Mouse (Mus musculus) forebrain, embryonic 14.5 days (tissue): ENCODE measurements around the gene Itpa. TPM values are rescaled to one million over a fixed set of nuclear protein-coding genes. Genes with fewer than 3 reads are reported as not detected.

Source experiments
- ATAC-seq: fragments of 200-750 bp; cut with Nextera tagmentation; 2 replicates; pipeline ENCODE4 v1.8.0; 2017; ENCODE audit warnings: mild to moderate bottlenecking, moderate library complexity
- DNase-seq: peaks from one replicate; pipeline ENCODE4 v3.0.0-alpha.2; 2015; ENCODE audit warnings: low spot score
- H3K27ac ChIP-seq: fragments of 300-500 bp; sonication (generic); 2 replicates; pipeline ENCODE4 v1.5.1; 2014; ENCODE audit warnings: low read depth, mild to moderate bottlenecking, control low read depth, low read length, moderate library complexity
- H3K27me3 ChIP-seq: fragments of 300-500 bp; sonication (generic); replicated peaks from 2 replicates; pipeline ENCODE4 v1.6.1; 2014; ENCODE audit warnings: low read length, control low read depth, mixed read lengths; ENCODE audit not compliant: control insufficient read depth, insufficient read depth
- H3K36me3 ChIP-seq: fragments of 300-500 bp; sonication (generic); 2 replicates; pipeline ENCODE4 v1.6.1; 2014; ENCODE audit warnings: low read length, control low read depth; ENCODE audit not compliant: control insufficient read depth, insufficient read depth
- H3K4me1 ChIP-seq: fragments of 300-500 bp; sonication (generic); 2 replicates; pipeline ENCODE4 v1.6.1; 2014; ENCODE audit warnings: antibody characterized with exemption, low read length, control low read depth; ENCODE audit not compliant: control insufficient read depth, insufficient read depth
- H3K4me2 ChIP-seq: fragments of 300-500 bp; sonication (generic); 2 replicates; pipeline ENCODE4 v1.6.1; 2014; ENCODE audit warnings: mild to moderate bottlenecking, control low read depth, low read length
- H3K4me3 ChIP-seq: fragments of 300-500 bp; sonication (generic); 2 replicates; pipeline ENCODE4 v1.5.1; 2014; ENCODE audit warnings: low read depth, low read length, control low read depth
- H3K9ac ChIP-seq: fragments of 300-500 bp; sonication (generic); 2 replicates; pipeline ENCODE4 v1.6.1; 2014; ENCODE audit warnings: mild to moderate bottlenecking, low read length, control low read depth, moderate library complexity
- H3K9me3 ChIP-seq: fragments of 300-500 bp; sonication (generic); replicated peaks from 2 replicates; pipeline ENCODE4 v1.6.1; 2016; ENCODE audit warnings: low read length, control low read depth, mixed read lengths; ENCODE audit not compliant: control insufficient read depth
- WGBS: fragments of 180-500 bp; shearing (Covaris S2); extraction: QIAGEN DNeasy Blood & Tissue Kit; methylation state at CpG from one replicate; pipeline ENCODE4 v1.1.7; 2014; 5-methylcytosine and 5-hydroxymethylcytosine counted together
- polyA plus RNA-seq: library from polyadenylated mRNA; unstranded; fragments of >200 nt; fragmentation: Nextera tagmentation; extraction: Ambion mirVana; gene quantifications from 2 replicates; pipeline ENCODE4 v1.2.1, GENCODE M21; 2014

Itpa gene
- 125 and 131 TPM in 2 replicates for polyA plus RNA-seq

DNA sequence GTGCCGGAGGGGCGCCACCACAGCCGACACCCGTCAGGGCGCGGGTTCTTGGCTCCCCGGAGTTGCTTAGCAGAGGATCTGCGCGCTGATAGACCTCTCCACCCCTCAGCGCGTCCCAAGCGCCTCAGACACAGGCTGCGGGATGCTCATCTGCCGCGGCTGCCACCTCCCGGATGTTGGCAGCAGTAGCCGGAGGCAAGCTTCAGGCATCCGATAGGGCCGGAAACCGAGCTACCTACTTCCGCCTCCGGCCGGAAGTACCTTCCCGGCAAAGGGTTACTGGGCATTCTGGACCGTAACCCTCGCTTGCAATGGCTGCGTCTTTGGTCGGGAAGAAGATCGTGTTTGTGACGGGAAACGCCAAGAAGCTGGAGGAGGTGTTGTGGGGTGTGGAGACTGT lies at the start of gene Itpa:
TSS of gene Itpa (plus strand) at position 52 of the 400 bp plus-strand sequence.
- H3K27ac ChIP-seq, result peak within 1 kb of the TSS; percentile 90
- peaks cover 14% of the 10 kb centered on the region for H3K36me3 ChIP-seq
- WGBS, result under 1% methylated on average over 31 of the region's 31 CpGs
- peaks cover 16% of the 10 kb centered on the region for H3K4me1 ChIP-seq
- H3K27me3 ChIP-seq, result no peaks in the 10 kb centered on the region
- H3K4me2 ChIP-seq, result peak within 1 kb of the TSS; percentile 75
- no peaks in the 10 kb centered on the region for H3K9me3 ChIP-seq
- H3K4me3 ChIP-seq, result peak within 1 kb of the TSS; percentile 69
- DNase-seq, result peak; percentile 96
- H3K9ac ChIP-seq, result peak within 1 kb of the TSS; percentile 74
- ATAC-seq, result peak; percentile 68

GRCm38 (mm10) chr2:130618972-130619371 lies 48.4 kb upstream of the Itpa start:
- Histone ChIP-seq H3K4me2 (no peak overlapping the region), H3K36me3 (peaks cover 39% of the 10 kb centered on the region)
- 74% methylated on average over 7 of the region's 7 CpGs for WGBS

DNA sequence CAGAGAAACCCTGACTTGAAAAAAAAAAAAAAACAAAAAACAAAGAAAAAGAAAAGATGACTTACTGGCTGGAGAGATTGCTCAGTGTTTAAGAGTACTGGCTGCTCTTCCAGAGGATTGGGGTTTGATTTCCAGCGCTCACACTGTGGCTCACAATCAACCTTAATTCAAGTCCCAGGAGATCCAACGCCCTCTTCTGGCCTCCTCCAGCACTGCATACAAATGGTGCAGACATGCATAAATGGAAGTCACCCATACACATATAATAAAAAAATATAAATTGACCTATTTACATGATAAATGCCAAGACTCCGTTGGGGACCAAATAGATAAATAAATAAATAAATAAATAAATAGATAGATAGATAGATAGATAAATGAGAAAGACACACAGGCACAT lies 39.0 kb upstream of the Itpa start:
- no peak for DNase-seq
- WGBS, result 64% methylated on average over 3 of the region's 3 CpGs
- Histone ChIP-seq H3K9me3 (no peaks in the 10 kb centered on the region), H3K27ac (no peak overlapping the region), H3K4me3 (peak overlapping the region; percentile 100; the same call in 1 of the 2 replicates), H3K9ac (no peak overlapping the region), H3K36me3 (peaks cover 16% of the 10 kb centered on the region), H3K4me2 (peak overlapping the region; percentile 70), H3K27me3 (no peaks in the 10 kb centered on the region), H3K4me1 (peaks cover 5% of the 10 kb centered on the region)
- no peak for ATAC-seq

More at GRCm38 (mm10) chr2:130618972-130619371, 48.4 kb upstream of the Itpa start:
- no peak for DNase-seq
- no peak for ATAC-seq
- Histone ChIP-seq H3K4me1 (no peaks in the 10 kb centered on the region), H3K27ac (no peak overlapping the region), H3K4me3 (no peak overlapping the region), H3K9ac (no peak overlapping the region), H3K27me3 (no peaks in the 10 kb centered on the region), H3K9me3 (no peaks in the 10 kb centered on the region)

GRCm38 (mm10) chr2:130629080-130629838 lies 38.2 kb upstream of the Itpa start:
- Histone ChIP-seq H3K36me3 (peaks cover 16% of the 10 kb centered on the region), H3K4me1 (peaks cover 7% of the 10 kb centered on the region), H3K27me3 (peaks cover 2% of the 10 kb centered on the region; the same call in 1 of the 2 replicates), H3K27ac (peak overlapping the region; percentile 54), H3K9ac (peak overlapping the region; percentile 93), H3K9me3 (no peaks in the 10 kb centered on the region), H3K4me3 (peak overlapping the region; percentile 100), H3K4me2 (peak overlapping the region; percentile 70)
- ATAC-seq, result peak; percentile 47
- DNase-seq, result no peak
- 3% methylated on average over 37 of the region's 37 CpGs for WGBS

DNA sequence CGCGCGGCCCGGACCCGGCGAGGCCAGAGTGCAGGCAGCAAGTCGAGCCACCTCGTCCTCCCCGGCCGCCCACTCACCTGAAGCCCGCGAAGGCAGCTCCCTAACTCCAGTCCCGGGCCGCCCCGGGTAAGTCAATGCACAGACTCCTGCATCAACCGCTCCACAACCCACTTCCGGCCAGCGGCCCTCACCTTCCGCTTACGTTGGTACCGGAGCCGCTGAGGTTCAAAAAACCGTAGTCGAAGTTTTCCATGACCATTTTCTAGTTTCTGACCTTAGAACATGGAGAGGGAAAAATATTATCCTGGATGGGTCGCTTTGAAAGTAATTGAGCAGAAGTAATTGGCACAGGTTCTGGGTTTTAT lies 37.6 kb upstream of the Itpa start, which contains the start of the genes Fastkd5 and Ubox5:
TSS of gene Fastkd5 (minus strand) at position 189 of the 365 bp plus-strand sequence.
TSS of gene Ubox5 (minus strand) at position 200 of the 365 bp plus-strand sequence.
- Histone ChIP-seq H3K4me2 (peak within 1 kb of the TSS; percentile 70), H3K27ac (peak within 1 kb of the TSS; percentile 54), H3K9me3 (no peaks in the 10 kb centered on the region), H3K4me3 (peak within 1 kb of the TSS; percentile 100), H3K36me3 (peaks cover 16% of the 10 kb centered on the region), H3K9ac (peak within 1 kb of the TSS; percentile 93), H3K27me3 (peaks cover 7% of the 10 kb centered on the region; the same call in 1 of the 2 replicates), H3K4me1 (peaks cover 12% of the 10 kb centered on the region)
- DNase-seq (peak; percentile 91), ATAC-seq (peak; percentile 89)
- under 1% methylated on average over 25 of the region's 25 CpGs for WGBS

- Histone ChIP-seq H3K36me3 (peaks cover 9% of the 10 kb centered on the region), H3K4me1 (peaks cover 17% of the 10 kb centered on the region), H3K9me3 (no peaks in the 10 kb centered on the region), H3K27ac (no peak overlapping the region), H3K4me3 (no peak overlapping the region), H3K27me3 (peaks cover 32% of the 10 kb centered on the region), H3K9ac (no peak overlapping the region), H3K4me2 (no peak overlapping the region)
- DNase-seq, result peak; percentile 20
- WGBS, result 33% methylated on average over 1 of the region's 1 CpGs
- no peak for ATAC-seq
Measured at GRCm38 (mm10) chr2:130632416-130632815, 35.0 kb upstream of the Itpa start.

- Histone ChIP-seq H3K4me2 (no peak overlapping the region), H3K27ac (no peak overlapping the region), H3K4me1 (peaks cover 17% of the 10 kb centered on the region), H3K9me3 (no peaks in the 10 kb centered on the region), H3K27me3 (peaks cover 35% of the 10 kb centered on the region), H3K9ac (no peak overlapping the region), H3K36me3 (0 out of 2 replicates have a peak, but pooled peaks cover 5% of the 10 kb centered on the region), H3K4me3 (no peak overlapping the region)
- WGBS, result 42% methylated on average over 5 of the region's 5 CpGs
- DNase-seq (peak; percentile 28), ATAC-seq (no peak)
Measured at GRCm38 (mm10) chr2:130632887-130633675, 34.3 kb upstream of the Itpa start.

DNA sequence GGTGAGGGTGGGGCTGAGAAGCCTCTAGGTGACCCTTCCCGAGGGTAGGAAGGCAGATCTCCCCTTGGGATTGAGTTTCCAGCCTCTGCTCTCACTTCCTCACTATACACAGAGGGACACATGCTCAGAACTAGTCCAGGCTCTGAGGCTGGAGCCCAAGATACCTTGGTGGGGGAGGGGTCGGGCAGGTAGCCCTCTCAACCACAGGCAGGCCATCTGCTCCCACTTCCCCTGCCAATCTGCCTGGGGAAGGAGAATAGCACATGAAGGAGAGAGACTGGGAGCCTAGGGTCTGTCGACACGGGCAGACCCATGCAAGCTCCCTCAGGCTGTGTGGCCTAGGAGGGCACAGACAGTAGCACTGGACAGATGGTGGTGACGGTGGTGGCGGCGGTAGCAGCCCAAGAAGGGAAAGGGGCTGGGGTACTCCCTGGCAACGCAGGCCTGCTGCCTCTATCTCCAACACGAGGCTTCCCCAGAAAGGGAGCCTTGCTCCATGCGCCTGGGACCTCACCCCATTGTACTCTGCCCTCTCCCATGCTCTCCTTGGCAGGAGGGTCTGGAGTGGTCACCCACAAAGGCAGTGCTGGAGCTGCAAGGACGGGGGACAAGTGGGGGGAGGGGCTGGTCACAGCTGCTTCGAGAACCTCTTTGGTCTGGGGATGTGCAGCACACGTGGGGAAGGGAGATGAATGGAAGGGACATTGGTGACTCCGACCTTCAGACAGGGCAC lies 33.2 kb upstream of the Itpa start:
- H3K4me1 ChIP-seq, result peaks cover 12% of the 10 kb centered on the region
- peak overlapping the region; percentile 51; the same call in 1 of the 2 replicates for H3K9ac ChIP-seq
- H3K9me3 ChIP-seq, result no peaks in the 10 kb centered on the region
- ATAC-seq (peak; percentile 13; the same call in 1 of the 2 replicates), DNase-seq (peak; percentile 7)
- H3K36me3 ChIP-seq, result 0 out of 2 replicates have a peak, but pooled peaks cover 5% of the 10 kb centered on the region
- peak overlapping the region; percentile 54 for H3K4me2 ChIP-seq
- peaks cover 39% of the 10 kb centered on the region for H3K27me3 ChIP-seq
- 12% methylated on average over 14 of the region's 14 CpGs for WGBS
- H3K27ac ChIP-seq, result no peak overlapping the region
- H3K4me3 ChIP-seq, result peak overlapping the region; percentile 23; the same call in 1 of the 2 replicates
